Mouse (Mus musculus) megakaryocyte, adult 5-6 weeks (primary cell): Measurements from ENCODE around the gene Thg1l. TPM values are rescaled to one million over a fixed set of nuclear protein-coding genes. Genes with fewer than 3 reads are reported as not detected.
A peak's percentile ranks its signal among the peaks of the same experiment; 100 is the strongest.

Source experiments
- ATAC-seq: 2 replicates; pipeline ENCODE4 v1.8.0; 2016; ENCODE audit warnings: mild to moderate bottlenecking, inconsistent platforms; ENCODE audit not compliant: poor library complexity, severe bottlenecking
- total RNA-seq, 2 experiments: library from RNA; stranded (forward) in 1 of 2; stranded (reverse) in 1 of 2; fragments of 153-499, 151-499 nt in 1 of 2; fragments of 221-1000, 200-1000 nt in 1 of 2; gene quantifications; 2 replicates each; pipeline versions ENCODE4 v1.2.3 to v1.2.4; 2015 to 2017

The Thg1l gene
- total RNA-seq, 2 experiments from 2014 or later, result 9.8 to 12.8 TPM

DNA sequence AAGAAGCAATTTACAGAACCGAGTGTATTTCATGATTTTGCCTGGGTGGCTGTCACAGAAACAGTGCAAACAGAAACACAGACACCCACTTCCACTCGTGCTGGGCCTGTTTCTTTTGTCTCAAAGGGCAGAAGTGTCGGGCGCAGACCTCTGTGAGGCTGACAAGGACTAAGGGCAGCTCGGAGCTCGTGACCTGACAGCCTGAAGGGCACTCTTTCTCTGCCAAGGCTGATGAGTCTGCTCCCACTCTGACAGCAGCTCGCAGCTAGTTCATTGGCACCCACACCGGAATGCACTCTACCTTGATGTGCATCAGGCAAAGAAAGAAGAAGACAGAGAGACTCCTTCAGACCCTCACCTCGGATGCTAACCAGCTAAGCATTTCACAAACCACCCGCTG, 25.8 kb downstream of the Thg1l start:
- no peak for ATAC-seq

DNA sequence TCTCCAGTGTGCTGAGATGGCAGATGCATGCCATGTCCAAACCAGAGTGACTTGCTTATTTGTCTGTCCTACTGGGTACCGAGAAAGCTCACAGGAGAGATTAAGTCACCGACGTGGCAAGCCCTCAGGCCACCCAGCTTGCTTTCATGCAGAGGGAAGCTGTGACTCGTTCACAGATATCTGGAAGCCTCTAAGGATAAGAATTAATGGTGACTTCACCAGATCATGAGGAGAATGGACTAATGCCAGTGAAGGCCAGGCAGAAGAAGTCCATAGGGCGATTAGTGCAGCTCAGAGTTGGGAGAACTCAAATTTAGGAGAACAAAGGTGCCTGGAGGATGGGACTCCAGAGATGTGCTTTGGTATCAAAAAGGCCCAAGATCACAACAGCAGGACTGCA, 27.8 kb downstream of the Thg1l start:
- ATAC-seq, result no peak

DNA sequence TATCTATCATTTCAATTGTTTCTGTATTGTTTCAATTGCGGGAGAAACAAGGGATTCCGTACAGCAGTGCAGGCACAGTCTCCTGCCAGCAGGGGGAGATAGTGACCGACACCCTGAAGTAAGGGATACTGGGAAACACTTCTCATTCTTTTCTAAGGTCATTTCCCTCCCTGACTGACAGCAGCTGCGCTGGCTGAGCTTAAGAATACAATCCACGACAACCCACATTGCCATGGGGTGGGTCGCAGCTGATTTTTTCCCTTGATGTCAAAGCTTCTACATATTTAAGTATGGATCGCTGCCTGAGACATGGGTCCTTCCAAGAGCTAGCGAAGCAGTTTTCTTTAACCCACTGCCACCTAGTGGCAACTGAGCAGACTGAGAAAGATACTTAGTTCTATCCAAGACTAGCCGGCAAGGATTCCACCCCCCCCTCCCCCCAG, 28.6 kb downstream of the Thg1l start:
- ATAC-seq, result peak; percentile 97

DNA sequence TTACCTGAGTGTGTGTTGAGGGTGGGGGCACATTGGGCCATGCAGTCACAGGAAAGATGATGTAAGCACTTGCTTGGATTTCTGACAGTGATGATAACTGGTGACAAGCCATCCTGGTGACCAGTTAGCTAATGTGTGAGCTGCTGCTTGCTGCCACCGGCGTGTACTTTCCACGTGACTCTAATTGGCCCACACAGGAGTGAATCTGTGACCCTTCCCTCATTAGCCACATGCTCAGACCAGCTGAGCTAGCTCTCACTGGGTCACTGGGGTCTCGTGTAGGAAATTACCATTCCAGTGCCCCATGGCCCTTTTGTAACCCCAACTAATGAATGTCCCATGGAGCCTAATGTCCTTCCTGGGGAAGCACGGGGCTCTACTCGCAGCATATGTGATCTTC, 29.9 kb downstream of the Thg1l start:
- no peak for ATAC-seq

DNA sequence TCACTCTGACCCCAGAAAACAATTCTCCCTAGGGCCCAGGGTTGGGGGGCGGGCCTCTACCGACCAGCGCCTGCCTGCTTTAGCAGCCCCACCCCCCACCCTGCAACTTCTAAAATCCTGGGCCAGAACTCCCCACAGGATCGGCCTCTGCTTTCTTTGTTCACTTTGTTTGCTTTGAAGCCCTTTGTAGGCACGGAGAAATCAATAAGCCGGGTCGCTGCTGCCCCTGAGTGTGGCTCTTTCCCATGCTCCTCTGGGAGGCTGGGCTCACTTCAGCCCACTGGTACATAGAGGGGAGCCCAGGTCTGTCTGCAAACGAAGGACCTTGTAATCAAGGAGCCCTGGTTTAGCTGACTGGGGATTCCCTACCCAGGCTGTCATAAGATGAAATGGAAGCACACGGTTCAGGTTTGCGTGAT, 33.8 kb downstream of the Thg1l start:
- ATAC-seq, result no peak

DNA sequence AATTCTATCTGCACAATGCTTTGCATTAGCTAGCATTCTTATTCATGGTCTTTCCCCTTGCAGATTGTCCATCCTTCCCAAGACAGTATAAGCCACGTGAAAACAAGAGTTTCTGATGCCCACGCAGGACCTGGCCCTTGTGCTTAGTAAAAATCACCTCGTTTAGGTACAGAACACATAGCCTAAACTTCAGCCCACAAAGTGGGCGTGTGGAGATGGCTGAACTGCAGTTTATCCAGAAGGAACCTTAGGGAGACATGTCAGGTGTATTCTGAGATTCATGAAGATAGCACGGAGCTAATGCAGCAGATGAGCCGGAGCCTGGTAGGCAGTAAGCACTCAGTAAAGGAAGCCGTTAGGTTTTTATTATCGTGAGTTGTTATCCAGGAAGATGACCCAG, 34.3 kb downstream of the Thg1l start:
- ATAC-seq, result no peak

DNA sequence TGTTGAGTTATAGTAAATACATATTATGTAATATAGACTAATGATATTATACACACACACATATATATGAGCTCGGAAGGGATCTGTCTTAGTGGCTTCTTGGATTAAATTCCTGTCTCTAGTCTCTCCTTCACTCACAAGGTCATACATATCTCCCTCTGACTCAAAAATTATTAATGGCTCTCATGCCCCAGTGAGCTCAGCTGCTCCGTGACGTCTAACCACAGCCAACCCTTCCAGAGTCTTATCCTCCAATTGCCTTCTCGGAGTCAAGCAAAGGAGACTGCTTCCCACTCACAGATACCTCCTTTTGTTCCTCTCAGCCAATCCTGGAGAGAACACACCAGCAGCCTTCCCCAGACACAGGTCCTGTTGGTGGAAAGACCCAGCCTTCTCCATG, 36.5 kb downstream of the Thg1l start:
- no peak for ATAC-seq

DNA sequence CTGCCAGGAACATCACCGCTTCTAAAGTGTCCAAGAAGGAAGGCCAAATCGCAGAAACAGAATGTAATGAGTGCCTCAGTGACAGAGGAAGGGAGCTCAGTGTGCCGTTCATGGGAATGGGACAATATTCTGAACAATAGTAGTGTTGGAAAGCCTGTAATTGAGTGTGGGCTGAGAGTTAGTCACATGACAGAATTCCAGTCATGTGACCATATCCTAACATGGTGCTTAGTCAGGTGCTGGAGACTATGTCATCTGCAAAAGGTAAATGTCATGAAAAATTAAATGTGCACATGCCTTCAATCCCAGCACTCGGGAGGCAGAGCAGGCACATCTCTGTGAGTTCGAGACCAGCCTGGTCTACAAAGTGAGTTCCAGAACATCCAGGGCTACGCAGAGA, 37.3 kb downstream of the Thg1l start:
- no peak for ATAC-seq

DNA sequence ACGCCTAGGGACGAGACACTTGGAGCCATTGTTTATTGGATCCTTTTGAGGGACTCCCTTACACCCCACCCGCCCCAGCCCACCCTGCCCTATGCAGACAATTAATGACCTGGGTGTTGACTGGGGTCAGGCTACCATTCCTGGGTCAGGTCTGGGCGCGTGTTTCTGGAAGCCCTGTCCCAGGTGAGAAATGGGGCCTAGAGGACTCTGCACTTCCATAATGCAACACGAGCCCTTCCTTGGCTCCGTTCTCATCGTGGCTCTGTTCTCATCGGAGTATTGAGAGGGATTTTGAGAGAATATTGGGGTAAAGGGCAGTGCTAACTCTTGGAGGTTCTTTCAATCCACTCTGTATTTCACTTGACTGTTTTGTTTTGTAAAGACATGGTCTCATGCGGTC, 39.1 kb downstream of the Thg1l start:
- no peak for ATAC-seq

DNA sequence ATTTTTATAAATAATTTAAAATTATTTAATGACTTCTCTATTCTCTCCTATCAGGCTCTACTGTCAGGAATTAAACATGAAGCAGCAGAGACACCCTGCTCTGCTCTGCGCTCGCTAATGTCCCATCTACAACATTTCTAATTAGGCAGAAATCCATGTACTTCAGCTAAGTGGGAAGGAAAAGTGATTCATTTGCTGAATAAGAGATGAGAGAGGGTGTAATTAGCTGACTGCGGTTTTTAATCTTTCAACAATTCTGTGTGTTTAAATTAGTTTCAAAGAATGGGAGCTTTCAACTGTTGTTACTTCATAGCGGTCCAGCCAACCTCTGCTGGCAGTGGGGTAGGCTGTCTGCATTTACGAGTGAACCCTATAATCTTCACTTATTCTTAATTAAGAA, 44.6 kb downstream of the Thg1l start:
- ATAC-seq, result no peak

DNA sequence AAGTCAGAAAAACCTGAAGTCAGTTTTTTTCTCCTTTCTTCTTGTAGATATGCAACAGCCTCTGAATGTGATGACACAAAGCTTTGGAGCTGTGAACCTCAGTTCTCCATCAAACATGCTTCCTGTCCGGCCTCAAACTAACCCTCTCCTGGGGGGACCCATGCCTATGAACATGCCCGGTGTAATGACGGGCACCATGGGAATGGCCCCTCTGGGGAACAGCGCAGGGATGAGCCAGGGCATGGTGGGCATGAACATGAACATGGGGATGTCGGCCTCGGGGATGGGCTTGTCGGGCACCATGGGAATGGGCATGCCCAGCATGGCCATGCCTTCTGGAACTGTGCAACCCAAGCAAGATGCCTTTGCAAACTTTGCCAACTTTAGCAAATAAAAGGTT, 46.4 kb downstream of the Thg1l start:
- ATAC-seq, result no peak

DNA sequence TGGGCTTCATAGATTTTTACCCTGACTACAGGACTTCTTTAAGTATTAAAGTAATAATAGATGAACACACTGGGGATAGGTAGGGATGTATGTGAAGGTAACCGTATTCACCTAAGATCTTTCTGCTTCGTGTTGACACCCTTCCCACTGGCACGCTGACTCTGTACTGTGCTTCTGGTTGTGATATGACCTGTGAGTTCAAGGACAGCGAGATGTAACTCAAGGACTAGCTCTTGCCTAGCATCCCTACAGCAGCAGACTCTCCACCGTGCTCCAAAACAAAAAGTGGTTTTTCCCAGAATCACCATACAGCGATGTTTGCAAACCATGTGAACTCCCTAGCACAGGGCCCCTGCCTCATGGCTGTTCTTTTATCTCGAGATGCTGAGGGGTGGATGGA, 47.2 kb downstream of the Thg1l start:
- ATAC-seq, result no peak

DNA sequence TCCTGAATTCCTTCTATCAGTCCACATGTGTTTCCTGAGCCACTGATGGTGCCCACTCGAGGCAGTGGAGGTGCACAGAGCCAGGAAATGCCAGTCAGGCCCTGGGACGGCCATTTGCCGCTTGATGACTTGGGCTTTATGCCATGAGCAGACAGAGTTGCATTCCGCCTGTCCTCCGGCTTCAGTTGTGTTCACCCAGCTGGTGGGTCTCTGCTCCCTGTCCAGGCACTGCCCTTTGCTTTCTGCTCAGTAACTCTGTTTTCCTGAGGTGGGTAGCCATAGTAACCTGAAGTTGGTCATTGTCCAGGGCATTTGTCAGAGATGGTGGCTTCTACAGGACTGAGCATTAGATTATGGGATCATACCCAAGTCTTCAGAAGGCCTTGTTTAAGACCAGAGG, 48.0 kb downstream of the Thg1l start:
- no peak for ATAC-seq

DNA sequence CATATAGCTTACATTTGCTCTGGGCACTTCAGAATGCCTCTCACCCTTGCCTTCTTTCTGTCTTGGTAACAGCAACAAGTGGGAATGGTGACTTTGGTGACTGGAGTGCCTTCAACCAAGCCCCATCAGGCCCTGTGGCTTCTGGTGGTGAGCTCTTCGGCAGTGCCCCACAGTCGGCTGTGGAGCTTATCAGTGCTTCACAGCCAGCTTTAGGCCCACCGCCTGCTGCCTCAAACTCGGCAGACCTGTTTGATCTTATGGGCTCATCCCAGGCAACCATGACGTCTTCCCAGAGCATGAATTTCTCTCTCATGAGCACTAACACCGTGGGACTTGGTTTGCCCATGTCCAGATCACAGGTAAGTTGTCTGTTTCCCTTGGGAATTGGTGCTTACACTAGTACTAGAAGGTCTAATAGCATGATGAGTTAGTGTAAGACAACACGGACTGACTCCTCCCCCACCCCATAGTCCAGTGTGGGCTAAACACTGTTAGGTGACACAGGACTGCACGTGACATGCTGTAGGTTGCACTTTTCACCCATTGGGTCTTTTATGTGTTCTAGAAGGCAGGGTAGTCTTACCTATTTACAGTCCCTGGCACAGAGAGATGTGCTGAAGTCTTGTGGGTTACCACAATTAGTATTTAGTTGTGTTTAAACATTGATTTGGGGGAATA, 49.0 kb downstream of the Thg1l start:
- no peak for ATAC-seq

DNA sequence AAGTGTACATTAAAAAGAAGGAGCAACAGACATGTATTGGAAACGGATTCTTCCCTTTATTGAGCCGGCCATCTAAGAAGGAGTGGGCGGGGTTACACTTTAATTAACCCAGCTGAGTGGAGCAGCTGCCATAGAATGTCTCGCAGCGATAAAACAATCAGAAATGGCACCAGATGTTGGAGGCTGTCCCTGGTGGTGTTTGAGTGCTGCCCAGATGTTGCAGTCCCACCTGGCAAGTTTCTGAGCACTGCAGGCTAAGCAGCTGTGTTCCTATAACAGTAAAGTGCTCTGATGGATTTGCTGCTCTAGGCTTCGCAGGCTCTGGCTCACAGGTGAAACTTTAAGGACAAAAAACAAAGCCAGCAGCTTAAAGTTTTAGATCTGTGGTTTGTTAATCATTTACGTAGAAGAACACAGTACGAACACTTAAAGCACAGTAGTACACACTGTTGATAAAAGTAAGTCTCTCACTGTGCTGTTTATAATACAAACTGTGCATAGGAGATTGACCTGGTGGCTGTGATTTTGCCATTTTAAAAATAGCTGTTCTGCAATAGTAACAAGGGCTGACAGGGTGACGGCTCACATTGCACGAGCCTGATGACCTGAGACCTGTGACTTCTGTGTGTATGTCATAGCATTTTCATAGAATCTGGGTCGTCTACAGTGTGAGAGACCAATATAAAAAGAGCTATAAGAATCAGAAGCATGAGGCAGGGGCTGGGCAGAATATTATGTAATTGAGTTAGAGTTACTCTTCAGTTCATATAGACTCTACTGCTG, 54.9 kb downstream of the Thg1l start:
- no peak for ATAC-seq

DNA sequence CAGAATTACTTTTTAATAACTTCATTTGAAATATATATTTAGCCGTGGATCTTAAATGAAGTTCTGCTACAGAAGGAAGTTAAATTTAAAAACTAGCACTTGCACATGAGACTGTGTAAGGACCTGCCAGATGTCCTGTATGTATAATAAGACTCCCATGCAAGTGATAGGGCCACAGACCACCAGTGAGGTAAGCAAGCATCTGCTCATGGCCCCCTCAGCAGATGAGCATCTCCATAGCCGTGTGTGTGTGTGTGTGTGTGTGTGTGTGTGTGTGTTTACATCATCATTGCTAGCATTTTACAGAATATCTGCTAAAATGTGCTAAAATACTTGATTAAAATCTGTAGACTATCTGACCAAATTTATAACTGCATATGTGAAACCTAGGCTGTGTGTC, 57.9 kb downstream of the Thg1l start:
- ATAC-seq, result no peak

Other genes starting within 250 kb of the Thg1l start
- gene Clint1, start 103.4 kb downstream of the Thg1l start, total RNA-seq (2015), result 146 and 147 TPM in 2 replicates
- 172 and 194 TPM in 2 replicates for gene Clint1, start 103.4 kb downstream of the Thg1l start, total RNA-seq (2017)
- 4.1 and 5.8 TPM in 2 replicates for gene Lsm11, start 10.6 kb downstream of the Thg1l start, total RNA-seq (2015)
- 2.8 and 2.9 TPM in 2 replicates for gene Lsm11, start 10.6 kb downstream of the Thg1l start, total RNA-seq (2017)
- not detected in 2 replicates for gene Sox30, start 24.8 kb upstream of the Thg1l start, total RNA-seq (2015)
- gene Sox30, start 24.8 kb upstream of the Thg1l start, total RNA-seq (2017), result not detected in 2 replicates
- gene Gm12166, start 96.8 kb upstream of the Thg1l start, total RNA-seq (2015), result 28.1 and 37.2 TPM in 2 replicates
- gene Gm12166, start 96.8 kb upstream of the Thg1l start, total RNA-seq (2017), result 12.4 and 44.5 TPM in 2 replicates
- 27.9 and 29.8 TPM in 2 replicates for gene Adam19, start 100.5 kb upstream of the Thg1l start, total RNA-seq (2015)
- gene Adam19, start 100.5 kb upstream of the Thg1l start, total RNA-seq (2017), result 21.9 and 27.3 TPM in 2 replicates
- gene Nipal4, start 211.0 kb upstream of the Thg1l start, total RNA-seq (2015), result not detected in 2 replicates
- not detected in 2 replicates for gene Nipal4, start 211.0 kb upstream of the Thg1l start, total RNA-seq (2017)